Mouse (Mus musculus): Measurements from ENCODE around the gene B4galnt1.

DNA sequence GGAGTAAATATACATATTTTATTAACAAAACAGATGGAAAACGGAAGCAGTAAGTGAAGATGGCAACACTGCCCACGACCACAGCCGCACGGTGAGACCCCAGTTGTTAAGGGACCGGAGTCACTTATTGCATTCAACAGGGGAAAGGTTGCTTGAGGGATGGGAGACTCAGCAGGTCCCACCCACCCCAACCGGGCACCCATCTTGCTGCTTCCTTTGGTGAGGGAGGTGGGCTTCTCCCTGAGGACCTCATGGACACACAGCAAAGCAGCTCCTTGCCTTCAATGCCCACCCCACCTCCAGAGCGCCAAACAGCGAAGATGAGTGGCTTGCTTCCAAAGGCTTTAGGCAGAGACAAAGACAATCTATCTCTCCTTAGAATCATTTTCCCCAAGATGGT lies 32.1 kb downstream of the B4galnt1 start:
- TF ChIP-seq CTCF (IDR thresholded peaks at IDR 0.05; ENCODE audit: extremely low read depth, insufficient read depth, insufficient read length, insufficient replicate concordance): no peak
- TF ChIP-seq POLR2A (IDR thresholded peaks at IDR 0.05; ENCODE audit: low read depth, low read length): no peak

All from spleen, adult 2 months (tissue).